ENCODE assay signal across 13 mouse cellular contexts in the genomic region with DNA sequence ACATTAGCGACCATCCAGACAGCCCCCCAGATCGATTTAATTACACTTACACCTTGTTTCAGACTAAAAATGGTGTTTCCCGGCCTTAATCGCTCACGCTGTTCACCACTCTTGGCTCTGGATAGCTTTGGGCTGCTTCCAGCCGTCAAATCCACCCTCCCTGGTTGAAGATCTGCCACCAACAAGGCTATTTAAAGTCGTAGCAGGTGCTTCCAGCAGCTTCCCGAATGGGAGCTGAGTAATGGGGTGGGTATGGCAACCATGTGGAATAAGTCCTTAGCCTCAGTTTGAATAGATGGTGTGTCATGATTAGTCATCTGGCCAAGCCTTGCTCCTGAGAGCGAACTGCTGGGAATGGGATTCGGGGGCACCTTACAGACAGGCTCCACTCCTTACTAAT.
A peak's percentile ranks its signal among the peaks of the same experiment; 100 is the strongest.
DNase-seq lines count a peak whose midpoint lies in the region.
"Had no signal": no experiment of that assay in that cellular context is flagged by ENCODE, and none has a peak within 500 bp of the region (broad histone marks: within the 10 kb centered on the region; RNA-seq: fewer than 3 reads in every experiment).

No protein-coding gene starts in this region.

- no peak overlapping the region for H3K4me3 ChIP-seq in heart, embryonic 10.5 days
- H3K4me3 ChIP-seq: kidney, embryonic 15.5 days; myocyte had no signal

- no peak overlapping the region for H3K27ac ChIP-seq in heart, embryonic 10.5 days
- H3K27ac ChIP-seq: kidney, embryonic 15.5 days had no signal

- peak; percentile 58 for DNase-seq in heart, adult 18-20 months
- DNase-seq in heart, embryonic 10.5 days (ENCODE audit: low spot score), result no peak
- DNase-seq in cerebellum, postnatal 36 days, result peak; percentile 75 to 76
- DNase-seq in layer of hippocampus, postnatal 14 days (ENCODE audit: low spot score in 2 of 2), result peak; percentile 59 to 71
- DNase-seq in right cerebral cortex, postnatal 25 days, result peak; percentile 86
- no peak for DNase-seq in lung, postnatal 25 days (ENCODE audit: low spot score)
- no peak for DNase-seq in kidney, postnatal 4 days
- no peak for DNase-seq in urinary bladder, adult 2 months (ENCODE audit: low spot score)
- DNase-seq: embryo, embryonic 11 days; gastrocnemius, postnatal 36 days; lung, adult 18-20 months had no signal

- no peaks in the 10 kb centered on the region for H3K27me3 ChIP-seq in heart, embryonic 10.5 days (ENCODE audit: insufficient read depth, poor library complexity, severe bottlenecking)
- H3K27me3 ChIP-seq: kidney, embryonic 15.5 days had no signal

- H3K9me3 ChIP-seq in heart, embryonic 10.5 days, result no peaks in the 10 kb centered on the region
- H3K9me3 ChIP-seq: kidney, embryonic 15.5 days had no signal

- 80% methylated on average over 10 of the region's 10 CpGs for WGBS in heart, embryonic 10.5 days

- no peaks in the 10 kb centered on the region for H3K36me3 ChIP-seq in heart, embryonic 10.5 days
- H3K36me3 ChIP-seq: kidney, embryonic 15.5 days had no signal

- H3K4me1 ChIP-seq in heart, embryonic 10.5 days, result no peaks in the 10 kb centered on the region

Comparison
In these comparisons a context has a peak if more than half of its experiments do, and no peak if none do; other contexts are left out.
1. DNase-seq: peak in heart, adult 18-20 months (2 of 2), cerebellum, postnatal 36 days (2 of 2), layer of hippocampus, postnatal 14 days (2 of 2) and right cerebral cortex, postnatal 25 days (single experiment); none in heart, embryonic 10.5 days (single experiment), lung, postnatal 25 days (single experiment), kidney, postnatal 4 days (0 of 2) and urinary bladder, adult 2 months (single experiment).